Mouse (Mus musculus) bone marrow, adult 2 months (tissue): ENCODE measurements around the gene Samd3.

Source experiments
- CTCF ChIP-seq: fragments of 200-500 bp; IDR thresholded peaks from 2 replicates; pipeline ENCODE4 v1.5.1; 2011; ENCODE audit warnings: low read length, control low read depth; ENCODE audit not compliant: control insufficient read depth, insufficient read depth
- POLR2A ChIP-seq: fragments of 200-500 bp; IDR thresholded peaks from 2 replicates; pipeline ENCODE4 v1.6.1; 2011; ENCODE audit warnings: low read depth, mild to moderate bottlenecking, control low read depth, low read length, borderline replicate concordance; ENCODE audit not compliant: control insufficient read depth

DNA sequence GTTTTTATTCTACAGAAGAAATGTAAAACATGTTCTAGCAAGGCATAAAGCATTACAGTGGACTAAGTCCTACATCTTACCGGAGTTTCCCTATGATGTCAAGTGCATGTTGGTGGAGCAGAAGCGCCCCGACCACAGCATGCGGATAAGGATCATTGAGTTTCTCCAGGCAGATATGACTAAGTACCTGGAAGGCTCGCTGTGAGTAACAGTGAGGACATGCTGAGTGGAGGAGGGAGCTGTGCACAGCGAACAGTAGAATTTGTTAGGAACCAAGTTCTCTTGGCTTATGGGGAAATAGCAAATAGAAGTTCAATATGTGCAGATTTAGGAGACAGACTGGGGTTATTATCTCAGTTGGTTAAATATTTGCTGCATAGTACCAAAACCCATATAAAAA is 15.0 kb downstream of the Samd3 start:
- TF ChIP-seq CTCF: no peak
- no peak for TF ChIP-seq POLR2A
